Mouse (Mus musculus) lung, postnatal 0 days (tissue): Measurements from ENCODE around the gene Camk1g.

Experiments
- CTCF ChIP-seq: IDR thresholded peaks from 2 replicates; pipeline ENCODE4 v1.5.1; 2016; ENCODE audit warnings: antibody characterized with exemption, mild to moderate bottlenecking
- EP300 ChIP-seq: IDR thresholded peaks from 2 replicates; pipeline ENCODE4 v1.6.1; 2016; ENCODE audit warnings: antibody characterized with exemption, mild to moderate bottlenecking, control low read depth

GRCm38 (mm10) chr1:193348261-193348962, 21.7 kb downstream of the Camk1g start:
- TF ChIP-seq EP300, result no peak
- TF ChIP-seq CTCF, result no peak
